Mouse (Mus musculus): ENCODE results near the gene Sae1.

Gene Sae1

GRCm38 (mm10) chr7:16284904-16285303 is 102.7 kb downstream of the Sae1 start:
- DNase-seq (ENCODE audit: extremely low spot score, low read depth, low spot score), result no peak

- DNase-seq (ENCODE audit: extremely low spot score, low read depth, low spot score), result no peak
These were observed 103.6 kb downstream of the Sae1 start for GRCm38 (mm10) chr7:16284001-16284400.

GRCm38 (mm10) chr7:16282334-16282733 is 105.3 kb downstream of the Sae1 start:
- no peak for DNase-seq (ENCODE audit: extremely low spot score, low read depth, low spot score)

- no peak for DNase-seq (ENCODE audit: extremely low spot score, low read depth, low spot score)
These were observed 106.9 kb downstream of the Sae1 start for GRCm38 (mm10) chr7:16280721-16281120.

- DNase-seq (ENCODE audit: extremely low spot score, low read depth, low spot score), result no peak
These were observed 112.4 kb downstream of the Sae1 start for GRCm38 (mm10) chr7:16274922-16275890.

- DNase-seq (ENCODE audit: extremely low spot score, low read depth, low spot score), result no peak
These were observed 113.9 kb downstream of the Sae1 start for GRCm38 (mm10) chr7:16273766-16274140.

- DNase-seq (ENCODE audit: extremely low spot score, low read depth, low spot score), result no peak
These were observed 114.4 kb downstream of the Sae1 start, which contains the start of gene Inafm1 for GRCm38 (mm10) chr7:16273081-16273765. Inafm1 (minus strand) TSS chr7:16273617.

- no peak for DNase-seq (ENCODE audit: extremely low spot score, low read depth, low spot score)
These were observed 114.9 kb downstream of the Sae1 start for GRCm38 (mm10) chr7:16272681-16273080.

GRCm38 (mm10) chr7:16271139-16271538 is 116.5 kb downstream of the Sae1 start:
- DNase-seq (ENCODE audit: extremely low spot score, low read depth, low spot score), result no peak
